In the genomic region with DNA sequence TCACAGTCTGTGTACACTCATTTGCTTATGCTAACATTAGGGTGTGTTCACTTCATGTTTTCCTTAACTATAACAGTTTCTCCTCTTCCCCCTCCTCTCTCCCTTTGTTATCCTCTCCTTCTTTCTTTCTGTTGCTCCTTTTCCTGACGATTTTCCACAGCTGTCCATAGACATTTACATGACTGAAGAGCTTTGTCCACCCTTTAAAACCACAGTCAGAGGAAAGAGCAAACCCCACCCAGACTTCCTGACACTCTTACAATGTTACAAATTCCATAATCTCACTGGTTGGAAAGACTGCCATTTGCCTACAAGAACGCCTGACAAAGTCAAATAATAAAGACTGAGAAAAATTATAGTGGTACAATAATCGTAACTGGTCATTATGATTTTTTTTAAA, we compare ENCODE assay signal across 30 mouse cellular contexts.
A peak's percentile ranks its signal among the peaks of the same experiment; 100 is the strongest.
DNase-seq lines count a peak whose midpoint lies in the region; ATAC-seq and TF ChIP-seq lines count a peak whose summit lies in the region.
"Had no signal": no experiment of that assay in that cellular context is flagged by ENCODE, and none has a peak within 500 bp of the region (broad histone marks: within the 10 kb centered on the region; RNA-seq: fewer than 3 reads in every experiment).

No protein-coding gene starts in this region.

- H3K4me1 ChIP-seq in hindbrain, embryonic 10.5 days (replicated peaks) = peaks cover 5% of the 10 kb centered on the region; the same call in 1 of the 2 replicates
- no peaks in the 10 kb centered on the region for H3K4me1 ChIP-seq in hindbrain, embryonic 16.5 days (ENCODE audit: control insufficient read depth, insufficient read depth, low read depth, low read length)
- no peaks in the 10 kb centered on the region for H3K4me1 ChIP-seq in midbrain, embryonic 11.5 days (ENCODE audit: control insufficient read depth, insufficient read depth, low read length)
- no peaks in the 10 kb centered on the region for H3K4me1 ChIP-seq in midbrain, embryonic 14.5 days (ENCODE audit: control insufficient read depth, insufficient read depth, low read length)
- peaks cover 2% of the 10 kb centered on the region for H3K4me1 ChIP-seq in ES-Bruce4 (ENCODE audit: control insufficient read depth, insufficient read depth, low read length)
- no peaks in the 10 kb centered on the region for H3K4me1 ChIP-seq in liver, embryonic 12.5 days
- H3K4me1 ChIP-seq: embryonic facial prominence, embryonic 13.5 days; embryonic facial prominence, embryonic 15.5 days; forebrain, embryonic 10.5 days had no signal

- 0 out of 2 replicates have a peak overlapping the region, but pooled peaks have one; percentile 30 for H3K27ac ChIP-seq in hindbrain, embryonic 10.5 days
- no peak overlapping the region for H3K27ac ChIP-seq in hindbrain, embryonic 16.5 days (ENCODE audit: low read depth, low read length)
- no peak overlapping the region for H3K27ac ChIP-seq in midbrain, embryonic 11.5 days (ENCODE audit: low read depth, low read length)
- H3K27ac ChIP-seq in midbrain, embryonic 14.5 days (replicated peaks; ENCODE audit: low read depth, low read length) = no peak overlapping the region
- H3K27ac ChIP-seq in ES-Bruce4 (ENCODE audit: insufficient read depth, low read length) = peak overlapping the region; percentile 76
- H3K27ac ChIP-seq in liver, embryonic 12.5 days = no peak overlapping the region
- H3K27ac ChIP-seq: embryonic facial prominence, embryonic 13.5 days; embryonic facial prominence, embryonic 15.5 days; forebrain, embryonic 10.5 days; forebrain, embryonic 12.5 days had no signal

- no peaks in the 10 kb centered on the region for H3K9me3 ChIP-seq in hindbrain, embryonic 10.5 days
- no peaks in the 10 kb centered on the region for H3K9me3 ChIP-seq in hindbrain, embryonic 16.5 days (ENCODE audit: control insufficient read depth, low read length)
- no peaks in the 10 kb centered on the region for H3K9me3 ChIP-seq in midbrain, embryonic 11.5 days (ENCODE audit: control insufficient read depth, low read length)
- H3K9me3 ChIP-seq in midbrain, embryonic 14.5 days (ENCODE audit: control insufficient read depth, low read length) = no peaks in the 10 kb centered on the region
- no peaks in the 10 kb centered on the region for H3K9me3 ChIP-seq in ES-Bruce4 (replicated peaks; ENCODE audit: control insufficient read depth, insufficient read depth, low read length, poor library complexity, severe bottlenecking)
- H3K9me3 ChIP-seq in liver, embryonic 12.5 days (replicated peaks) = no peaks in the 10 kb centered on the region
- H3K9me3 ChIP-seq: embryonic facial prominence, embryonic 13.5 days; embryonic facial prominence, embryonic 15.5 days; forebrain, embryonic 10.5 days; forebrain, embryonic 12.5 days had no signal

- H3K9ac ChIP-seq in hindbrain, embryonic 16.5 days (ENCODE audit: low read depth, low read length) = no peak overlapping the region
- H3K9ac ChIP-seq in midbrain, embryonic 11.5 days (ENCODE audit: low read length) = no peak overlapping the region
- H3K9ac ChIP-seq in midbrain, embryonic 14.5 days (replicated peaks; ENCODE audit: low read length) = no peak overlapping the region
- H3K9ac ChIP-seq in ES-Bruce4 (ENCODE audit: low read depth, poor library complexity, severe bottlenecking) = no peak overlapping the region
- no peak overlapping the region for H3K9ac ChIP-seq in liver, embryonic 12.5 days
- H3K9ac ChIP-seq: embryonic facial prominence, embryonic 13.5 days; embryonic facial prominence, embryonic 15.5 days; forebrain, embryonic 12.5 days had no signal

- no peak for TF ChIP-seq POLR2A in ES-Bruce4 (IDR thresholded peaks at IDR 0.05; ENCODE audit: insufficient read depth, low read length)

- H3K4me3 ChIP-seq in hindbrain, embryonic 10.5 days = no peak overlapping the region
- H3K4me3 ChIP-seq in hindbrain, embryonic 16.5 days (ENCODE audit: low read length) = no peak overlapping the region
- H3K4me3 ChIP-seq in midbrain, embryonic 11.5 days (ENCODE audit: low read depth, low read length) = no peak overlapping the region
- H3K4me3 ChIP-seq in midbrain, embryonic 14.5 days (replicated peaks; ENCODE audit: low read depth, low read length) = no peak overlapping the region
- no peak overlapping the region for H3K4me3 ChIP-seq in ES-Bruce4 (ENCODE audit: low read depth, low read length)
- H3K4me3 ChIP-seq in liver, embryonic 12.5 days = no peak overlapping the region
- H3K4me3 ChIP-seq: embryonic facial prominence, embryonic 13.5 days; embryonic facial prominence, embryonic 15.5 days; erythroblast, embryonic 14.5 days; forebrain, embryonic 10.5 days; forebrain, embryonic 12.5 days had no signal

- no peak overlapping the region for H3K4me2 ChIP-seq in hindbrain, embryonic 16.5 days (ENCODE audit: low read length)
- no peak overlapping the region for H3K4me2 ChIP-seq in midbrain, embryonic 11.5 days
- no peak overlapping the region for H3K4me2 ChIP-seq in midbrain, embryonic 14.5 days (ENCODE audit: low read length)
- no peak overlapping the region for H3K4me2 ChIP-seq in liver, embryonic 12.5 days
- H3K4me2 ChIP-seq: embryonic facial prominence, embryonic 13.5 days; embryonic facial prominence, embryonic 15.5 days; forebrain, embryonic 12.5 days had no signal

- WGBS in hindbrain, embryonic 10.5 days = 47% methylated on average over 3 of the region's 3 CpGs
- WGBS in hindbrain, embryonic 16.5 days = 41% methylated on average over 3 of the region's 3 CpGs
- 41% methylated on average over 3 of the region's 3 CpGs for WGBS in midbrain, embryonic 11.5 days
- whole genome bisulfite sequencing in midbrain, embryonic 14.5 days = 16% methylated on average over 3 of the region's 3 CpGs
- 56% methylated on average over 3 of the region's 3 CpGs for WGBS in liver, embryonic 12.5 days (ENCODE audit: insufficient replicate concordance)

- TF ChIP-seq EP300 in ES-Bruce4 (IDR thresholded peaks at IDR 0.05; ENCODE audit: insufficient read depth, low read depth, low read length) = no peak; the same call in 1 of the 2 replicates

- TF ChIP-seq CTCF in ES-Bruce4 (IDR thresholded peaks at IDR 0.05; ENCODE audit: low read depth, low read length) = no peak

- H3K27me3 ChIP-seq in hindbrain, embryonic 10.5 days (ENCODE audit: insufficient read depth, poor library complexity, severe bottlenecking) = no peaks in the 10 kb centered on the region
- H3K27me3 ChIP-seq in hindbrain, embryonic 16.5 days (replicated peaks; ENCODE audit: control insufficient read depth, insufficient read depth, low read length) = no peaks in the 10 kb centered on the region
- H3K27me3 ChIP-seq in midbrain, embryonic 11.5 days (ENCODE audit: control insufficient read depth, insufficient read depth, low read length) = no peaks in the 10 kb centered on the region
- no peaks in the 10 kb centered on the region for H3K27me3 ChIP-seq in midbrain, embryonic 14.5 days (ENCODE audit: control insufficient read depth, insufficient read depth, low read length)
- no peaks in the 10 kb centered on the region for H3K27me3 ChIP-seq in ES-Bruce4 (ENCODE audit: control insufficient read depth, insufficient read depth, low read length, poor library complexity, severe bottlenecking)
- H3K27me3 ChIP-seq in liver, embryonic 12.5 days (replicated peaks) = no peaks in the 10 kb centered on the region
- H3K27me3 ChIP-seq: CH12.LX; embryonic facial prominence, embryonic 13.5 days; embryonic facial prominence, embryonic 15.5 days; forebrain, embryonic 12.5 days had no signal

- H3K36me3 ChIP-seq in hindbrain, embryonic 10.5 days = no peaks in the 10 kb centered on the region
- H3K36me3 ChIP-seq in hindbrain, embryonic 16.5 days (ENCODE audit: control insufficient read depth, insufficient read depth, low read length) = no peaks in the 10 kb centered on the region
- no peaks in the 10 kb centered on the region for H3K36me3 ChIP-seq in midbrain, embryonic 11.5 days (ENCODE audit: control insufficient read depth, insufficient read depth, low read length)
- H3K36me3 ChIP-seq in midbrain, embryonic 14.5 days (ENCODE audit: control insufficient read depth, insufficient read depth, low read length) = no peaks in the 10 kb centered on the region
- H3K36me3 ChIP-seq in ES-Bruce4 (ENCODE audit: control insufficient read depth, insufficient read depth, low read length, poor library complexity, severe bottlenecking) = no peaks in the 10 kb centered on the region
- H3K36me3 ChIP-seq in liver, embryonic 12.5 days = no peaks in the 10 kb centered on the region
- H3K36me3 ChIP-seq: embryonic facial prominence, embryonic 13.5 days; embryonic facial prominence, embryonic 15.5 days; forebrain, embryonic 10.5 days; forebrain, embryonic 12.5 days; G1E had no signal

- no peak for ATAC-seq in hindbrain, embryonic 16.5 days
- ATAC-seq in midbrain, embryonic 11.5 days (ENCODE audit: low FRiP score) = no peak
- ATAC-seq in midbrain, embryonic 14.5 days (ENCODE audit: low FRiP score, low TSS enrichment) = no peak
- ATAC-seq in liver, embryonic 12.5 days = no peak
- ATAC-seq: activated CD4-positive, CD25-positive, alpha-beta regulatory T cell, adult 4 months; CD4-positive, CD25-positive, alpha-beta regulatory T cell, adult 4 months; forebrain, embryonic 14.5 days; forebrain, embryonic 16.5 days; Patski had no signal

- DNase-seq in hindbrain, embryonic 10.5 days (ENCODE audit: low spot score) = no peak
- peak; percentile 81 for DNase-seq in midbrain, embryonic 11.5 days (ENCODE audit: low spot score, missing footprints)
- no peak for DNase-seq in midbrain, embryonic 14.5 days
- peak; percentile 87 for DNase-seq in R1 (ENCODE audit: low read depth, low spot score)
- DNase-seq in cerebellum, adult 11-12 months = no peak
- DNase-seq: adrenal gland, adult 8-10 months; adrenal gland, postnatal 14 days; adrenal gland, postnatal 36 days; B cell, adult 2 months; cerebellum, adult 18-20 months; cerebellum, adult 8-10 months; cerebellum, adult 9-11 months; cerebellum, postnatal 14 days; cerebellum, postnatal 36 days; embryo, embryonic 11 days had no signal

Comparison
In these comparisons a context has a peak if more than half of its experiments do, and no peak if none do; other contexts are left out.
1. DNase-seq: peak in midbrain, embryonic 11.5 days (single experiment) and R1 (single experiment); none in hindbrain, embryonic 10.5 days (single experiment), midbrain, embryonic 14.5 days (single experiment) and cerebellum, adult 11-12 months (single experiment).
2. H3K27ac ChIP-seq: peak in hindbrain, embryonic 10.5 days (single experiment) and ES-Bruce4 (single experiment); none in hindbrain, embryonic 16.5 days (single experiment), midbrain, embryonic 11.5 days (single experiment), midbrain, embryonic 14.5 days (single experiment) and liver, embryonic 12.5 days (single experiment).